Mouse (Mus musculus) thymus, adult 18-20 months (tissue): ENCODE measurements around the gene Ttc41.

Source experiments
- DNase-seq, 2 experiments: peaks; one replicate each; pipeline ENCODE4 v3.0.0; 2022; ENCODE audit warnings: mixed read lengths in 2 of 2

The Ttc41 gene

GRCm38 (mm10) chr10:86755816-86756502, 50.3 kb downstream of the Ttc41 start:
- no peak for DNase-seq

GRCm38 (mm10) chr10:86757724-86758123, 52.1 kb downstream of the Ttc41 start:
- no peak for DNase-seq

GRCm38 (mm10) chr10:86758211-86758610, 52.6 kb downstream of the Ttc41 start:
- no peak for DNase-seq

- no peak for DNase-seq
These were observed 55.6 kb downstream of the Ttc41 start for GRCm38 (mm10) chr10:86761236-86761635.

GRCm38 (mm10) chr10:86761722-86762383, 56.2 kb downstream of the Ttc41 start:
- DNase-seq, result no peak

- DNase-seq, result no peak
These were observed 56.7 kb downstream of the Ttc41 start for GRCm38 (mm10) chr10:86762384-86762730.

- DNase-seq, result no peak
These were observed 58.1 kb downstream of the Ttc41 start, which contains the start of gene Gm49358 for GRCm38 (mm10) chr10:86763672-86764071. TSS of gene Gm49358 (plus strand) at chr10:86763972.

GRCm38 (mm10) chr10:86765344-86765966, 59.8 kb downstream of the Ttc41 start:
- no peak for DNase-seq

GRCm38 (mm10) chr10:86769216-86769615, 63.6 kb downstream of the Ttc41 start:
- DNase-seq, result no peak

GRCm38 (mm10) chr10:86769797-86770196, 64.2 kb downstream of the Ttc41 start:
- DNase-seq, result no peak

- DNase-seq, result no peak
These were observed 66.1 kb downstream of the Ttc41 start for GRCm38 (mm10) chr10:86771701-86772100.

- DNase-seq, result no peak
These were observed 66.6 kb downstream of the Ttc41 start for GRCm38 (mm10) chr10:86772231-86772631.

- no peak for DNase-seq
These were observed 67.7 kb downstream of the Ttc41 start for GRCm38 (mm10) chr10:86773360-86773759.

GRCm38 (mm10) chr10:86776281-86776680, 70.7 kb downstream of the Ttc41 start:
- no peak for DNase-seq

GRCm38 (mm10) chr10:86777614-86778319, 72.2 kb downstream of the Ttc41 start:
- no peak for DNase-seq

GRCm38 (mm10) chr10:86778398-86779116, 72.9 kb downstream of the Ttc41 start, which contains the start of gene Nt5dc3:
TSS of gene Nt5dc3 (plus strand) at chr10:86779005.
- DNase-seq, result peak; percentile 92

- peak in 1 of 2 experiments; percentile 6 for DNase-seq
These were observed 73.6 kb downstream of the Ttc41 start for GRCm38 (mm10) chr10:86779117-86779755.

- DNase-seq, result no peak
These were observed 74.3 kb downstream of the Ttc41 start for GRCm38 (mm10) chr10:86779816-86780500.

- no peak for DNase-seq
These were observed 76.0 kb downstream of the Ttc41 start for GRCm38 (mm10) chr10:86781641-86782040.

GRCm38 (mm10) chr10:86782656-86783055, 77.0 kb downstream of the Ttc41 start:
- no peak for DNase-seq

GRCm38 (mm10) chr10:86783561-86783960, 78.0 kb downstream of the Ttc41 start:
- DNase-seq, result no peak
